Mouse (Mus musculus) kidney, adult 9 months (tissue): ENCODE data around the gene Ikbkg.
"Not testable (repeated sequence)": the region's sequence is repeated elsewhere in the genome, so short reads cannot be mapped to it uniquely, and the experiment has no call there.

Experiments
- DNase-seq: peaks from one replicate; pipeline ENCODE4 v3.0.0; 2022

Ikbkg gene

GRCm38 (mm10) chrX:74392535-74393443 lies at the start of gene Ikbkg, which contains the start of gene Fam3a:
Gene Ikbkg, plus strand, starts transcription at chrX:74393290.
Gene Fam3a, minus strand, starts transcription at chrX:74393272.
- peak; percentile 84 for DNase-seq

- DNase-seq: no peak
These were observed 40.2 kb upstream of the Ikbkg start for GRCm38 (mm10) chrX:74352645-74353466.

- DNase-seq: peak; percentile 81
These were observed 39.7 kb upstream of the Ikbkg start, which contains the start of gene Lage3 for GRCm38 (mm10) chrX:74353467-74353770. Gene Lage3, minus strand, starts transcription at chrX:74353618.

GRCm38 (mm10) chrX:74357069-74357468 lies 36.0 kb upstream of the Ikbkg start:
- DNase-seq: not testable (repeated sequence)

GRCm38 (mm10) chrX:74359171-74359570 lies 33.9 kb upstream of the Ikbkg start:
- peak; percentile 40 for DNase-seq

GRCm38 (mm10) chrX:74367512-74367911 lies 25.6 kb upstream of the Ikbkg start:
- DNase-seq: no peak

- DNase-seq: peak; percentile 84
These were observed 24.7 kb upstream of the Ikbkg start for GRCm38 (mm10) chrX:74368209-74368909.

GRCm38 (mm10) chrX:74372888-74373549 lies 20.1 kb upstream of the Ikbkg start, which contains the start of the genes Ubl4a and Slc10a3:
Gene Ubl4a, minus strand, starts transcription at chrX:74373218.
Gene Slc10a3, minus strand, starts transcription at chrX:74373349.
- DNase-seq: peak; percentile 92

- no peak for DNase-seq
These were observed 8.6 kb upstream of the Ikbkg start for GRCm38 (mm10) chrX:74384451-74384850.

GRCm38 (mm10) chrX:74388153-74388552 lies 4.9 kb upstream of the Ikbkg start:
- DNase-seq: no peak

GRCm38 (mm10) chrX:74400136-74400535 lies 7.0 kb downstream of the Ikbkg start:
- DNase-seq: no peak

GRCm38 (mm10) chrX:74408340-74408739 lies 15.2 kb downstream of the Ikbkg start:
- no peak for DNase-seq

GRCm38 (mm10) chrX:74413377-74413776 lies 20.3 kb downstream of the Ikbkg start:
- DNase-seq: peak; percentile 80

- no peak for DNase-seq
These were observed 31.4 kb downstream of the Ikbkg start for GRCm38 (mm10) chrX:74424443-74424842.

GRCm38 (mm10) chrX:74425195-74425594 lies 32.1 kb downstream of the Ikbkg start:
- peak; percentile 46 for DNase-seq

- DNase-seq: no peak
These were observed 33.2 kb downstream of the Ikbkg start for GRCm38 (mm10) chrX:74426256-74426655.

GRCm38 (mm10) chrX:74427116-74427515 lies 34.0 kb downstream of the Ikbkg start:
- no peak for DNase-seq

- DNase-seq: no peak
These were observed 35.2 kb downstream of the Ikbkg start for GRCm38 (mm10) chrX:74428146-74428825.

GRCm38 (mm10) chrX:74428826-74429276 lies 35.8 kb downstream of the Ikbkg start, which contains the start of gene G6pdx:
Gene G6pdx, minus strand, starts transcription at chrX:74429194.
- DNase-seq: peak; percentile 92

- DNase-seq: peak; percentile 83
These were observed 36.3 kb downstream of the Ikbkg start for GRCm38 (mm10) chrX:74429290-74429821.
